Mouse (Mus musculus) stomach, postnatal 0 days (tissue): ENCODE data around the gene Gdap1l1. TPM values are rescaled to one million over a fixed set of nuclear protein-coding genes. Genes with fewer than 3 reads are reported as not detected.

ENCODE experiments used
- ATAC-seq: fragments of 200-750 bp; cut with Nextera tagmentation; 2 replicates; pipeline ENCODE4 v1.8.0; 2017; ENCODE audit not compliant: low FRiP score, low TSS enrichment
- DNase-seq: peaks from one replicate; pipeline ENCODE4 v3.0.0-alpha.2; 2016; ENCODE audit warnings: low spot score
- H3K27ac ChIP-seq: fragments of 300-500 bp; sonication (generic); replicated peaks from 2 replicates; pipeline ENCODE4 v1.5.1; 2014; ENCODE audit warnings: mild to moderate bottlenecking, control low read depth
- H3K27me3 ChIP-seq: fragments of 300-500 bp; sonication (generic); 2 replicates; pipeline ENCODE4 v1.6.1; 2014; ENCODE audit warnings: low read length; ENCODE audit not compliant: control insufficient read depth, insufficient read depth
- H3K36me3 ChIP-seq: fragments of 300-500 bp; sonication (generic); 2 replicates; pipeline ENCODE4 v1.6.1; 2014; ENCODE audit warnings: low read length, mixed read lengths; ENCODE audit not compliant: control insufficient read depth, insufficient read depth
- H3K4me1 ChIP-seq: fragments of 300-500 bp; sonication (generic); replicated peaks from 2 replicates; pipeline ENCODE4 v1.6.1; 2014; ENCODE audit warnings: antibody characterized with exemption; ENCODE audit not compliant: control insufficient read depth, insufficient read depth
- H3K4me2 ChIP-seq: fragments of 300-500 bp; sonication (generic); replicated peaks from 2 replicates; pipeline ENCODE4 v1.6.1; 2014; ENCODE audit warnings: low read depth, mild to moderate bottlenecking, control low read depth, moderate library complexity
- H3K4me3 ChIP-seq: fragments of 300-500 bp; sonication (generic); 2 replicates; pipeline ENCODE4 v1.5.1; 2014; ENCODE audit warnings: low read depth, low read length, control low read depth
- H3K9ac ChIP-seq: fragments of 300-500 bp; sonication (generic); 2 replicates; pipeline ENCODE4 v1.6.1; 2014; ENCODE audit warnings: mild to moderate bottlenecking, low read length, control low read depth, mixed read lengths
- H3K9me3 ChIP-seq: fragments of 300-500 bp; sonication (generic); 2 replicates; pipeline ENCODE4 v1.6.1; 2016; ENCODE audit warnings: low read length; ENCODE audit not compliant: control insufficient read depth
- CTCF ChIP-seq: IDR thresholded peaks from 2 replicates; pipeline ENCODE4 v1.5.1; 2016; ENCODE audit warnings: antibody characterized with exemption, low read depth, mild to moderate bottlenecking, moderate library complexity
- EP300 ChIP-seq: optimal IDR thresholded peaks from 2 replicates; pipeline ENCODE3; 2016; ENCODE audit warnings: antibody characterized with exemption
- WGBS: fragments of 180-500 bp; shearing (Covaris S2); extraction: QIAGEN DNeasy Blood & Tissue Kit; methylation state at CpG from one replicate; pipeline ENCODE4 v1.1.7; 2014; 5-methylcytosine and 5-hydroxymethylcytosine counted together
- polyA plus RNA-seq: library from polyadenylated mRNA; unstranded; fragments of >200 nt; fragmentation: Nextera tagmentation; extraction: Ambion mirVana; gene quantifications from 2 replicates; pipeline ENCODE4 v1.2.1, GENCODE M21; 2015

Gdap1l1 gene
- polyA plus RNA-seq, 1 experiment from 2014 or later, result 1.9 TPM

GRCm38 (mm10) chr2:163469711-163470110, 31.4 kb downstream of the Gdap1l1 start:
- TF ChIP-seq CTCF, result no peak
- TF ChIP-seq EP300, result no peak
- no peak overlapping the region for H3K4me2 ChIP-seq
- DNase-seq (no peak), ATAC-seq (no peak)
- H3K36me3 ChIP-seq, result no peaks in the 10 kb centered on the region; the same call in 1 of the 2 replicates
- H3K27ac ChIP-seq, result no peak overlapping the region
- H3K27me3 ChIP-seq, result no peaks in the 10 kb centered on the region
- 95% methylated on average over 15 of the region's 15 CpGs for WGBS
- 0 out of 2 replicates have a peak, but pooled peaks cover 3% of the 10 kb centered on the region for H3K4me1 ChIP-seq
- no peak overlapping the region for H3K9ac ChIP-seq
- no peaks in the 10 kb centered on the region for H3K9me3 ChIP-seq
- H3K4me3 ChIP-seq, result no peak overlapping the region

- Histone ChIP-seq H3K36me3 (no peaks in the 10 kb centered on the region; the same call in 1 of the 2 replicates), H3K4me3 (0 out of 2 replicates have a peak overlapping the region, but pooled peaks have one; percentile 73), H3K27me3 (no peaks in the 10 kb centered on the region), H3K4me2 (peak overlapping the region; percentile 88), H3K27ac (no peak overlapping the region), H3K4me1 (0 out of 2 replicates have a peak, but pooled peaks cover 3% of the 10 kb centered on the region), H3K9me3 (no peaks in the 10 kb centered on the region), H3K9ac (no peak overlapping the region)
- WGBS, result 54% methylated on average over 3 of the region's 3 CpGs
- ATAC-seq (no peak), DNase-seq (no peak)
- TF ChIP-seq CTCF (no peak), EP300 (no peak)
Measured at GRCm38 (mm10) chr2:163471136-163471535, 32.9 kb downstream of the Gdap1l1 start.

GRCm38 (mm10) chr2:163471710-163472465, 33.6 kb downstream of the Gdap1l1 start:
- ATAC-seq, result peak; percentile 77
- Histone ChIP-seq H3K27me3 (no peaks in the 10 kb centered on the region), H3K4me3 (peak overlapping the region; percentile 73), H3K9me3 (no peaks in the 10 kb centered on the region), H3K27ac (peak overlapping the region; percentile 76), H3K4me1 (0 out of 2 replicates have a peak, but pooled peaks cover 3% of the 10 kb centered on the region), H3K4me2 (peak overlapping the region; percentile 88), H3K36me3 (no peaks in the 10 kb centered on the region; the same call in 1 of the 2 replicates), H3K9ac (peak overlapping the region; percentile 83)
- 2% methylated on average over 36 of the region's 36 CpGs for WGBS
- TF ChIP-seq EP300 (no peak), CTCF (no peak)
- DNase-seq, result no peak

- ATAC-seq (peak; percentile 96), DNase-seq (peak; percentile 97)
- Histone ChIP-seq H3K27me3 (no peaks in the 10 kb centered on the region), H3K4me1 (0 out of 2 replicates have a peak, but pooled peaks cover 3% of the 10 kb centered on the region), H3K27ac (peak within 1 kb of the TSS; percentile 76), H3K4me3 (peak within 1 kb of the TSS; percentile 73), H3K4me2 (peak within 1 kb of the TSS; percentile 88), H3K9ac (peak within 1 kb of the TSS; percentile 83), H3K36me3 (no peaks in the 10 kb centered on the region; the same call in 1 of the 2 replicates), H3K9me3 (no peaks in the 10 kb centered on the region)
- TF ChIP-seq CTCF, result peak; percentile 100
- TF ChIP-seq EP300, result no peak
- WGBS, result under 1% methylated on average over 29 of the region's 30 CpGs
Measured at GRCm38 (mm10) chr2:163472466-163472851, 34.2 kb downstream of the Gdap1l1 start, which contains the start of gene Fitm2. Fitm2 (minus strand) TSS chr2:163472629.

- TF ChIP-seq EP300 (no peak), CTCF (peak; percentile 69)
- 54% methylated on average over 18 of the region's 18 CpGs for WGBS
- DNase-seq, result peak; percentile 62
Measured at GRCm38 (mm10) chr2:163480191-163480825, 42.0 kb downstream of the Gdap1l1 start.

More at GRCm38 (mm10) chr2:163480191-163480825, 42.0 kb downstream of the Gdap1l1 start:
- no peaks in the 10 kb centered on the region for H3K9me3 ChIP-seq
- H3K4me2 ChIP-seq, result no peak overlapping the region
- no peaks in the 10 kb centered on the region for H3K36me3 ChIP-seq
- no peak overlapping the region for H3K4me3 ChIP-seq
- H3K27ac ChIP-seq, result no peak overlapping the region
- no peak overlapping the region for H3K9ac ChIP-seq
- no peaks in the 10 kb centered on the region; the same call in 1 of the 2 replicates for H3K27me3 ChIP-seq
- H3K4me1 ChIP-seq, result no peaks in the 10 kb centered on the region
- peak; percentile 58 for ATAC-seq
